Mouse (Mus musculus): ENCODE data around the gene Fyn.

- TF ChIP-seq GATA2 (IDR thresholded peaks at IDR 0.05; ENCODE audit: borderline replicate concordance, low read depth, low read length) (no peak), CTCF (IDR thresholded peaks at IDR 0.05; ENCODE audit: low read depth, low read length) (no peak), GATA1 (IDR thresholded peaks at IDR 0.05; ENCODE audit: borderline replicate concordance, low read length) (no peak), TAL1 (conservative IDR thresholded peaks at IDR 0.05; ENCODE audit: low read depth, low read length) (no peak), POLR2AphosphoS5 (IDR thresholded peaks at IDR 0.05; ENCODE audit: insufficient replicate concordance, low read depth, low read length) (no peak)
Observed at GRCm38 (mm10) chr10:39421772-39422171, 53.1 kb downstream of the Fyn start.
